Mouse (Mus musculus) ovary, adult 2 months (tissue): Measurements from ENCODE around the gene Gm5868. TPM values are rescaled to one million over a fixed set of nuclear protein-coding genes. Genes with fewer than 3 reads are reported as not detected.

Experiments used
- polyA plus RNA-seq: library from polyadenylated mRNA; depleted of rRNA; stranded (reverse); fragments of >200 nt; gene quantifications from 2 replicates; pipeline ENCODE4 v1.2.3, GENCODE M21; 2012; rRNA removed

The Gm5868 gene
- polyA plus RNA-seq: 1.6 and 2.7 TPM in 2 replicates

GRCm38 (mm10) chr5:72587192-72587681 is at the start of gene Gm5868:
TSS of gene Gm5868 (minus strand) at chr5:72587551.

GRCm38 (mm10) chr5:72580970-72581332 is 6.4 kb downstream of the Gm5868 start, which contains the start of gene Zar1:
TSS of gene Zar1 (minus strand) at chr5:72581254.

GRCm38 (mm10) chr5:72559544-72560049 is 27.8 kb downstream of the Gm5868 start, which contains the start of gene Nfxl1:
TSS of gene Nfxl1 (minus strand) at chr5:72559684.

Other genes starting within 250 kb of the Gm5868 start
- gene Corin, start 83.1 kb downstream of the Gm5868 start, polyA plus RNA-seq: 0.35 and 0.38 TPM in 2 replicates
- 7.1 and 8.3 TPM in 2 replicates for gene Nfxl1, start 27.9 kb downstream of the Gm5868 start, polyA plus RNA-seq
- gene Zar1, start 6.3 kb downstream of the Gm5868 start, polyA plus RNA-seq: 69.3 and 113 TPM in 2 replicates
- gene Cnga1, start 56.7 kb upstream of the Gm5868 start, polyA plus RNA-seq: not detected in 2 replicates
- gene Nipal1, start 60.2 kb upstream of the Gm5868 start, polyA plus RNA-seq: 1.8 and 2.7 TPM in 2 replicates
- gene Txk, start 165.2 kb upstream of the Gm5868 start, polyA plus RNA-seq: 0.24 and 0.55 TPM in 2 replicates